Mouse (Mus musculus) ES-E14 (cell line): ENCODE results near the gene Csrnp1.

Source experiments
- CHD2 ChIP-seq: IDR thresholded peaks from 2 replicates; pipeline ENCODE4 v1.6.1; 2014; ENCODE audit warnings: mild to moderate bottlenecking, low read depth, low read length, inconsistent platforms
- HCFC1 ChIP-seq: IDR thresholded peaks from 2 replicates; pipeline ENCODE4 v1.6.1; 2012; ENCODE audit warnings: low read length, inconsistent platforms, borderline replicate concordance; ENCODE audit not compliant: insufficient read depth
- MAFK ChIP-seq: IDR thresholded peaks from 2 replicates; pipeline ENCODE4 v1.6.1; 2014; ENCODE audit warnings: mild to moderate bottlenecking, low read depth, low read length, inconsistent platforms; ENCODE audit not compliant: insufficient read depth
- ZC3H11A ChIP-seq: IDR thresholded peaks from 2 replicates; pipeline ENCODE4 v1.6.1; 2012; ENCODE audit warnings: low read depth, mild to moderate bottlenecking, inconsistent platforms, low read length, borderline replicate concordance
- ZNF384 ChIP-seq: IDR thresholded peaks from 2 replicates; pipeline ENCODE4 v1.6.1; 2012; ENCODE audit warnings: low read depth, low read length, inconsistent platforms

DNA sequence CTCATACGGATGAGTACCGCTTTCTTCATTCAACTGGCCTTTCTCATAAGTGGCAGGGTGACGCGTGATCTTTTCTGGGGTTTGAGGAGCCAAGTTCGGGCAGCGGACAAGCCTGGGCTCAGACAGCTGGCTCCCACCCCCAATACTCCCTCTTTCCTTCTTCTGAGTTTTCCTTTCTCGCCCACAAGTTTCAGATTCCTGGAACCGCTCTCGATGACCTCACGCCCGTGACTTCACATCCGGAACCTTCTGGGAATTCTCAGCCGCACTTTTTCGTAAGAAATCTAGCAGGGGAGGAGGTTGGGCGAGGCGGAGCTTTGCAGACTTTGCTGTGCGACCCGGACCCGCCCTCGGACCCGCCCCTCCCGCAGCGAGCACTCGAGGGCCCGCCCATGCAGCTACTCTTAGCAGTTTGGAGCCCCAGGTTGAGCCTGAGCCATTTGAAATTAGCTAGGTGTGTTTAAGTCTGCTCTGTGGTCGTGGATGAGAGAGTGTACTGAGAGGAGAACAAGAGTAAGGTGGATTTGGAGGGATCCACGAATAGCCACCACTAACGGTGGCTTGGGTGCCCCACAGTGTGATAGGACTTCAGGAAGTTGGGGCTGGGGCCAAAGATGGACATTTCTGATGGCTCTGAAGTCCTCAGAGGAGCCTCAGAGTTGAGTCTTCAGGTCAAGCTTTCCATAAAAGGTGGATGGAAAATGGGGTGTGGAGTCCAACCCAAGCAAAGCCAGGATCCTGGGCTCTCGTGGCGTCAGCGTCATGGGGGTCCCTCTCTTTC is 17.7 kb upstream of the Csrnp1 start:
- no peak for TF ChIP-seq MAFK
- TF ChIP-seq HCFC1 = no peak
- no peak for TF ChIP-seq ZNF384
- no peak for TF ChIP-seq CHD2
- no peak for TF ChIP-seq ZC3H11A
